Mouse (Mus musculus): ENCODE data around the gene Rgs19. TPM values are rescaled to one million over a fixed set of nuclear protein-coding genes. Genes with fewer than 3 reads are reported as not detected.

Rgs19 gene
- polyA plus RNA-seq, 1 experiment, result 209 TPM

- Histone ChIP-seq H3K4me3 (ENCODE audit: extremely low read depth, insufficient read depth, insufficient read length) (no peak overlapping the region), H3K27ac (ENCODE audit: insufficient read depth, low read length) (no peak overlapping the region), H3K27me3 (ENCODE audit: control insufficient read depth, insufficient read depth, low read length) (no peaks in the 10 kb centered on the region), H3K36me3 (ENCODE audit: control insufficient read depth, insufficient read depth, low read length) (no peaks in the 10 kb centered on the region), H3K4me1 (ENCODE audit: control insufficient read depth, insufficient read depth, insufficient read length) (peaks cover 8% of the 10 kb centered on the region)
- TF ChIP-seq POLR2A (IDR thresholded peaks at IDR 0.05; ENCODE audit: low read depth, low read length), result no peak
- TF ChIP-seq CTCF (IDR thresholded peaks at IDR 0.05; ENCODE audit: extremely low read depth, insufficient read depth, insufficient read length, insufficient replicate concordance), result no peak
- 60% methylated on average over 3 of the region's 3 CpGs for WGBS
- DNase-seq (ENCODE audit: low read depth in 1 of 2, low spot score in 2 of 2), result no peak
Measured at GRCm38 (mm10) chr2:181677755-181678098, 16.1 kb downstream of the Rgs19 start.

DNA sequence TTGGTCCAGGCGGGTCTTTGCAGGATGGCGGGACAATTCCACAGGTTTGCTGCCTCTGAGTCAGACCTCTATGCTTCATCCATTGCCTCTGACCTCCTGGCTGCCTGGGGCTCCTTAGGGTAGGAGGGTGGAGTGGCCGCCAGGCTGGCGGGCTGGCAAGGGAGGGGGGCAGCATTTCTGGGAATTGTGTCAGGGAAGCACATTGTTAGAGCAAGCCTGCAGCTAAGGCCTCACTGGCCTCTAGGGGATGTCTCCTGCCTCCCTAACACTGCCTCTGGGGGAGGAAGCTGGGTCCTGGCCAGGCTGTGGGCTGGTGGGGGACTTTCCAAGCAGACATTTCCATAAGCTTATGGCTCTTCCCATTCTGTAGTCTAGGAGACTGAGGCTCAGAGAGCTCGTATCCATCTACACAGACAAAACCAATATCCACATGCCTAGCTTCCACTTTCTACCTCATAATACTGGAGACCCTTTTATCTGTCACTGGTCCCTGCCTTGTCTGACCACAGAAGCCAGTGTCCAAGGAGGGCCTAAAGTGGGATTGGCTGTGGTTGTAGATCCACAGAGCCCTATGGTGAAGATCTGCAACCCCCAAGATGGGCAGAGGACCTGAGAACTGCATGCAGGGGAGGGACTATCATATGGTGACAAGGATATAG is 16.6 kb downstream of the Rgs19 start:
- H3K4me3 ChIP-seq (ENCODE audit: extremely low read depth, insufficient read depth, insufficient read length), result no peak overlapping the region
- H3K36me3 ChIP-seq (ENCODE audit: control insufficient read depth, insufficient read depth, low read length), result no peaks in the 10 kb centered on the region
- WGBS, result 86% methylated on average over 5 of the region's 5 CpGs
- peaks cover 8% of the 10 kb centered on the region for H3K4me1 ChIP-seq (ENCODE audit: control insufficient read depth, insufficient read depth, insufficient read length)
- H3K27ac ChIP-seq (ENCODE audit: insufficient read depth, low read length), result no peak overlapping the region
- H3K27me3 ChIP-seq (ENCODE audit: control insufficient read depth, insufficient read depth, low read length), result peaks cover 1% of the 10 kb centered on the region; the same call in 1 of the 2 replicates
- no peak for DNase-seq (ENCODE audit: low read depth in 1 of 2, low spot score in 2 of 2)
- TF ChIP-seq POLR2A (IDR thresholded peaks at IDR 0.05; ENCODE audit: low read depth, low read length) (no peak), CTCF (IDR thresholded peaks at IDR 0.05; ENCODE audit: extremely low read depth, insufficient read depth, insufficient read length, insufficient replicate concordance) (no peak)

- peaks cover 8% of the 10 kb centered on the region for H3K4me1 ChIP-seq (ENCODE audit: control insufficient read depth, insufficient read depth, insufficient read length)
- H3K27ac ChIP-seq (ENCODE audit: insufficient read depth, low read length), result no peak overlapping the region
Measured at GRCm38 (mm10) chr2:181676424-181676823, 17.4 kb downstream of the Rgs19 start.

DNA sequence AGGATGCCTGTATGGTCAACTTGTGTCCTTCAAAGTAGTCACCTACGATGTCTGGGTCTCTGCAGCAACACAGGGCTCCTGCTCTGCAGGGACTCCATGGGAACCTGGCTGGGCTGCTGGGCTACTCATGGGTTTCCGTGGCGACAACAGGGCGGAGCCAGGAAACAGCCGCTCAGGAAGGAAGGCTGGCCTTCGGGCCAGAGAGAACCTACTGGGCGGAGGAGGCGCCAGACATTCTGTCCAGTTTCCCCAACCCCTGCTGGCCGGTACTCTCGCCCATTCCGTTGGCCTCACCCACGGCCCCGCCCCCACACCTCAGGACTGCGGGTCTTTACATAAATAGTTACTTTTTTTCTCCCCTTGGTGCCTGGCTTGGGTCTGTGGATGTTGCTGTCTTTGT is 18.3 kb downstream of the Rgs19 start:
- Histone ChIP-seq H3K4me1 (ENCODE audit: control insufficient read depth, insufficient read depth, insufficient read length) (peaks cover under 1% of the 10 kb centered on the region), H3K27ac (ENCODE audit: insufficient read depth, low read length) (no peak overlapping the region), H3K4me3 (ENCODE audit: extremely low read depth, insufficient read depth, insufficient read length) (no peak overlapping the region), H3K27me3 (ENCODE audit: control insufficient read depth, insufficient read depth, low read length) (peaks cover 13% of the 10 kb centered on the region), H3K36me3 (ENCODE audit: control insufficient read depth, insufficient read depth, low read length) (no peaks in the 10 kb centered on the region)
- WGBS, result 4% methylated on average over 14 of the region's 14 CpGs
- no peak for DNase-seq (ENCODE audit: low read depth in 1 of 2, low spot score in 2 of 2)
- no peak for TF ChIP-seq CTCF (IDR thresholded peaks at IDR 0.05; ENCODE audit: extremely low read depth, insufficient read depth, insufficient read length, insufficient replicate concordance)
- TF ChIP-seq POLR2A (IDR thresholded peaks at IDR 0.05; ENCODE audit: low read depth, low read length), result no peak

More at GRCm38 (mm10) chr2:181676424-181676823, 17.4 kb downstream of the Rgs19 start:
- DNase-seq (ENCODE audit: low read depth in 1 of 2, low spot score in 2 of 2), result no peak
- peaks cover 6% of the 10 kb centered on the region for H3K27me3 ChIP-seq (ENCODE audit: control insufficient read depth, insufficient read depth, low read length)
- no peaks in the 10 kb centered on the region for H3K36me3 ChIP-seq (ENCODE audit: control insufficient read depth, insufficient read depth, low read length)
- no peak for TF ChIP-seq POLR2A (IDR thresholded peaks at IDR 0.05; ENCODE audit: low read depth, low read length)
- no peak for TF ChIP-seq CTCF (IDR thresholded peaks at IDR 0.05; ENCODE audit: extremely low read depth, insufficient read depth, insufficient read length, insufficient replicate concordance)
- WGBS, result 32% methylated on average over 2 of the region's 2 CpGs
- H3K4me3 ChIP-seq (ENCODE audit: extremely low read depth, insufficient read depth, insufficient read length), result no peak overlapping the region

- WGBS, result 84% methylated on average over 4 of the region's 4 CpGs
- Histone ChIP-seq H3K4me1 (ENCODE audit: control insufficient read depth, insufficient read depth, insufficient read length) (no peaks in the 10 kb centered on the region; the same call in none of the 2 replicates), H3K27me3 (ENCODE audit: control insufficient read depth, insufficient read depth, low read length) (peaks cover 17% of the 10 kb centered on the region), H3K36me3 (ENCODE audit: control insufficient read depth, insufficient read depth, low read length) (no peaks in the 10 kb centered on the region), H3K27ac (ENCODE audit: insufficient read depth, low read length) (no peak overlapping the region), H3K4me3 (ENCODE audit: extremely low read depth, insufficient read depth, insufficient read length) (no peak overlapping the region)
- TF ChIP-seq CTCF (IDR thresholded peaks at IDR 0.05; ENCODE audit: extremely low read depth, insufficient read depth, insufficient read length, insufficient replicate concordance), result no peak
- TF ChIP-seq POLR2A (IDR thresholded peaks at IDR 0.05; ENCODE audit: low read depth, low read length), result no peak
- DNase-seq (ENCODE audit: low read depth in 1 of 2, low spot score in 2 of 2), result no peak
Measured at GRCm38 (mm10) chr2:181674934-181675333, 18.8 kb downstream of the Rgs19 start.

DNA sequence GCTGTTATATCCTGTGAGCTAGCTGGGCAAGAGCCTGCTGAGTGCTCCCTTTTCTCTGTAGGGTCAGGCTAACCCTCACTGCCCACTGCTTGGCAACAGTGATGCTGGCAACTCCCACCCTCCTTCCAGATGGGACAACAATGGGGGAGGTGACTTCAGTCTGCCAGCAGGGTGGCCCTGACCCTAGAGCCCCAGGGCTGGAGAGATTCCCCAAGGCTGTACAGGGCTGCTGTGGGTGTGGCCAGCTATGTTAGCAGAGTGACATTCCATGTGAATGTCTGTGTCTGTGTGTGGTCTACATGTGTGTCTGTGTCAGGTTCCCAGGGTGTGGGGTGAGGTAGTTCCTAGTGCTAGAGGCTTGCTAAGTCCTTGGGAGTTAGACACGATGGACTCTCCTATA is 20.3 kb downstream of the Rgs19 start:
- no peak overlapping the region for H3K27ac ChIP-seq (ENCODE audit: insufficient read depth, low read length)
- WGBS, result 85% methylated on average over 1 of the region's 1 CpGs
- H3K4me1 ChIP-seq (ENCODE audit: control insufficient read depth, insufficient read depth, insufficient read length), result no peaks in the 10 kb centered on the region; the same call in 1 of the 2 replicates
- H3K36me3 ChIP-seq (ENCODE audit: control insufficient read depth, insufficient read depth, low read length), result no peaks in the 10 kb centered on the region
- no peak for TF ChIP-seq POLR2A (IDR thresholded peaks at IDR 0.05; ENCODE audit: low read depth, low read length)
- no peak for TF ChIP-seq CTCF (IDR thresholded peaks at IDR 0.05; ENCODE audit: extremely low read depth, insufficient read depth, insufficient read length, insufficient replicate concordance)
- H3K4me3 ChIP-seq (ENCODE audit: extremely low read depth, insufficient read depth, insufficient read length), result no peak overlapping the region
- peaks cover 18% of the 10 kb centered on the region for H3K27me3 ChIP-seq (ENCODE audit: control insufficient read depth, insufficient read depth, low read length)
- no peak for DNase-seq (ENCODE audit: low read depth in 1 of 2, low spot score in 2 of 2)

GRCm38 (mm10) chr2:181671984-181672383 is 21.8 kb downstream of the Rgs19 start:
- Histone ChIP-seq H3K4me3 (ENCODE audit: extremely low read depth, insufficient read depth, insufficient read length) (no peak overlapping the region), H3K27me3 (ENCODE audit: control insufficient read depth, insufficient read depth, low read length) (peaks cover 18% of the 10 kb centered on the region), H3K36me3 (ENCODE audit: control insufficient read depth, insufficient read depth, low read length) (no peaks in the 10 kb centered on the region), H3K4me1 (ENCODE audit: control insufficient read depth, insufficient read depth, insufficient read length) (no peaks in the 10 kb centered on the region; the same call in 1 of the 2 replicates), H3K27ac (ENCODE audit: insufficient read depth, low read length) (no peak overlapping the region)
- no peak for TF ChIP-seq POLR2A (IDR thresholded peaks at IDR 0.05; ENCODE audit: low read depth, low read length)
- no peak for TF ChIP-seq CTCF (IDR thresholded peaks at IDR 0.05; ENCODE audit: extremely low read depth, insufficient read depth, insufficient read length, insufficient replicate concordance)
- DNase-seq (ENCODE audit: low read depth in 1 of 2, low spot score in 2 of 2), result no peak
- WGBS, result 60% methylated on average over 7 of the region's 7 CpGs
